Mouse (Mus musculus): ENCODE measurements around the gene Gm10337. TPM values are rescaled to one million over a fixed set of nuclear protein-coding genes. Genes with fewer than 3 reads are reported as not detected.

The Gm10337 gene
- total and polyA plus RNA-seq, 3 experiments, result not detected

GRCm38 (mm10) chr15:102547478-102547877 is 44.0 kb downstream of the Gm10337 start:
- no peak for DNase-seq (ENCODE audit: low read depth, low spot score)
- no peak overlapping the region for H3K4me3 ChIP-seq (ENCODE audit: control insufficient read depth in 1 of 2, insufficient read depth in 1 of 2, low read depth in 2 of 2, low read length in 2 of 2)
- no peaks in the 10 kb centered on the region for H3K79me2 ChIP-seq (ENCODE audit: control insufficient read depth, insufficient read depth, low read length, poor library complexity)
- H3K4me1 ChIP-seq (ENCODE audit: control insufficient read depth in 1 of 2, insufficient read depth in 2 of 2, low read length in 2 of 2), result no peaks in the 10 kb centered on the region
- no peak overlapping the region for H3K27ac ChIP-seq (ENCODE audit: control insufficient read depth, low read depth, low read length)
- no peaks in the 10 kb centered on the region for H3K9me3 ChIP-seq (replicated peaks; ENCODE audit: insufficient read depth, low read length)
- TF ChIP-seq KAT2A (conservative IDR thresholded peaks at IDR 0.05; ENCODE audit: low read depth, low read length) (no peak), HCFC1 (IDR thresholded peaks at IDR 0.05; ENCODE audit: low read depth, low read length) (no peak), TCF12 (IDR thresholded peaks at IDR 0.05; ENCODE audit: low read depth, low read length) (no peak), CHD1 (IDR thresholded peaks at IDR 0.05; ENCODE audit: low read depth, low read length) (no peak), CTCF (IDR thresholded peaks at IDR 0.05 in 2 of 3, conservative IDR thresholded peaks at IDR 0.05 in 1 of 3; ENCODE audit: control insufficient read depth in 1 of 3, insufficient read depth in 1 of 3, low read depth in 2 of 3, low read length in 3 of 3, poor library complexity in 1 of 3, severe bottlenecking in 1 of 3) (no peak), POLR2A (IDR thresholded peaks at IDR 0.05; ENCODE audit: control insufficient read depth in 1 of 2, insufficient read depth in 1 of 2, low read depth in 1 of 2, low read length in 2 of 2, poor library complexity in 1 of 2) (no peak), ELF1 (IDR thresholded peaks at IDR 0.05; ENCODE audit: low read depth, low read length) (no peak), SIN3A (IDR thresholded peaks at IDR 0.05; ENCODE audit: low read length) (no peak), UBTF (IDR thresholded peaks at IDR 0.05; ENCODE audit: borderline replicate concordance, insufficient read depth, low read depth, low read length) (no peak), RCOR1 (IDR thresholded peaks at IDR 0.05; ENCODE audit: low read depth, low read length) (no peak), MEF2A (IDR thresholded peaks at IDR 0.05; ENCODE audit: extremely low read depth, insufficient replicate concordance, low read depth, low read length, poor library complexity, severe bottlenecking) (no peak)
- H3K36me3 ChIP-seq (ENCODE audit: control insufficient read depth in 1 of 2, insufficient read depth in 2 of 2, low read length in 2 of 2), result peaks cover 0 to 32% of the 10 kb centered on the region in 2 experiments; a peak in 2 of 4 replicates
- no peak overlapping the region for H3K9ac ChIP-seq (ENCODE audit: control insufficient read depth, low read depth, low read length, poor library complexity, severe bottlenecking)
- H3K27me3 ChIP-seq (ENCODE audit: control insufficient read depth in 1 of 2, insufficient read depth in 2 of 2, low read length in 2 of 2), result no peaks in the 10 kb centered on the region

- Histone ChIP-seq H3K9ac (ENCODE audit: control insufficient read depth, low read depth, low read length, poor library complexity, severe bottlenecking) (no peak overlapping the region), H3K4me1 (ENCODE audit: control insufficient read depth in 1 of 2, insufficient read depth in 2 of 2, low read length in 2 of 2) (no peaks in the 10 kb centered on the region), H3K27me3 (ENCODE audit: control insufficient read depth in 1 of 2, insufficient read depth in 2 of 2, low read length in 2 of 2) (no peaks in the 10 kb centered on the region), H3K27ac (ENCODE audit: control insufficient read depth, low read depth, low read length) (no peak overlapping the region), H3K9me3 (replicated peaks; ENCODE audit: insufficient read depth, low read length) (no peaks in the 10 kb centered on the region), H3K79me2 (ENCODE audit: control insufficient read depth, insufficient read depth, low read length, poor library complexity) (no peaks in the 10 kb centered on the region), H3K36me3 (ENCODE audit: control insufficient read depth in 1 of 2, insufficient read depth in 2 of 2, low read length in 2 of 2) (peaks cover 0 to 41% of the 10 kb centered on the region in 2 experiments; a peak in 2 of 4 replicates), H3K4me3 (ENCODE audit: control insufficient read depth in 1 of 2, insufficient read depth in 1 of 2, low read depth in 2 of 2, low read length in 2 of 2) (no peak overlapping the region)
- no peak for DNase-seq (ENCODE audit: low read depth, low spot score)
- peak; percentile 54 for TF ChIP-seq ZNF384 (IDR thresholded peaks at IDR 0.05; ENCODE audit: low read depth, low read length)
- no peak for TF ChIP-seq MYC (IDR thresholded peaks at IDR 0.05; ENCODE audit: low read depth, low read length)
Measured at GRCm38 (mm10) chr15:102552599-102552998, 49.1 kb downstream of the Gm10337 start.

Other genes starting within 250 kb of the Gm10337 start
- 0.39 and 0.59 TPM in 2 replicates for gene Rarg, start 246.2 kb upstream of the Gm10337 start, total RNA-seq (2012; rRNA removed)
- 1 to 10 TPM in 1 of 2 experiments, not detected in 1; 5.8 TPM for gene Rarg, start 246.2 kb upstream of the Gm10337 start, polyA plus RNA-seq (2012; ENCODE audit: insufficient read depth in 1 of 2, insufficient read length in 2 of 2, low read depth in 1 of 2, low replicate concordance in 2 of 2, missing spikeins in 1 of 2)
- gene Gm9918, start 233.2 kb upstream of the Gm10337 start, total RNA-seq (2012; rRNA removed), result not detected in 2 replicates
- gene Gm9918, start 233.2 kb upstream of the Gm10337 start, polyA plus RNA-seq (2012; ENCODE audit: insufficient read depth in 1 of 2, insufficient read length in 2 of 2, low read depth in 1 of 2, low replicate concordance in 2 of 2, missing spikeins in 1 of 2), result under 1 TPM in 1 of 2 experiments, not detected in 1; 0.04 TPM
- 49.7 and 56.3 TPM in 2 replicates for gene Mfsd5, start 224.3 kb upstream of the Gm10337 start, total RNA-seq (2012; rRNA removed)
- gene Mfsd5, start 224.3 kb upstream of the Gm10337 start, polyA plus RNA-seq (2012; ENCODE audit: insufficient read depth in 1 of 2, insufficient read length in 2 of 2, low read depth in 1 of 2, low replicate concordance in 2 of 2, missing spikeins in 1 of 2), result 100 to 1,000 TPM in 1 of 2 experiments, 10 to 100 TPM in 1; 83.6 to 115 TPM
- gene Espl1, start 207.5 kb upstream of the Gm10337 start, total RNA-seq (2012; rRNA removed), result 49.8 and 52.5 TPM in 2 replicates
- gene Espl1, start 207.5 kb upstream of the Gm10337 start, polyA plus RNA-seq (2012; ENCODE audit: insufficient read depth in 1 of 2, insufficient read length in 2 of 2, low read depth in 1 of 2, low replicate concordance in 2 of 2, missing spikeins in 1 of 2), result 100 to 1,000 TPM in 1 of 2 experiments, 10 to 100 TPM in 1; 94.1 to 142 TPM
- gene Pfdn5, start 177.6 kb upstream of the Gm10337 start, total RNA-seq (2012; rRNA removed), result 290 and 302 TPM in 2 replicates
- gene Pfdn5, start 177.6 kb upstream of the Gm10337 start, polyA plus RNA-seq (2012; ENCODE audit: insufficient read depth in 1 of 2, insufficient read length in 2 of 2, low read depth in 1 of 2, low replicate concordance in 2 of 2, missing spikeins in 1 of 2), result 1,000 to 10,000 TPM in 1 of 2 experiments, 100 to 1,000 TPM in 1; 465 to 7,439 TPM
- 126 and 140 TPM in 2 replicates for gene Myg1, start 172.0 kb upstream of the Gm10337 start, total RNA-seq (2012; rRNA removed)
- 100 to 1,000 TPM; 135 to 292 TPM for gene Myg1, start 172.0 kb upstream of the Gm10337 start, polyA plus RNA-seq (2012; ENCODE audit: insufficient read depth in 1 of 2, insufficient read length in 2 of 2, low read depth in 1 of 2, low replicate concordance in 2 of 2, missing spikeins in 1 of 2)
- gene Aaas, start 153.0 kb upstream of the Gm10337 start, total RNA-seq (2012; rRNA removed), result 48.7 and 61.5 TPM in 2 replicates
- 100 to 1,000 TPM in 1 of 2 experiments, not detected in 1; 205 TPM for gene Aaas, start 153.0 kb upstream of the Gm10337 start, polyA plus RNA-seq (2012; ENCODE audit: insufficient read depth in 1 of 2, insufficient read length in 2 of 2, low read depth in 1 of 2, low replicate concordance in 2 of 2, missing spikeins in 1 of 2)
- not detected in 2 replicates for gene Sp7, start 136.5 kb upstream of the Gm10337 start, total RNA-seq (2012; rRNA removed)
- gene Sp7, start 136.5 kb upstream of the Gm10337 start, polyA plus RNA-seq (2012; ENCODE audit: insufficient read depth in 1 of 2, insufficient read length in 2 of 2, low read depth in 1 of 2, low replicate concordance in 2 of 2, missing spikeins in 1 of 2), result not detected
- 16.3 and 22.0 TPM in 2 replicates for gene Sp1, start 97.6 kb upstream of the Gm10337 start, total RNA-seq (2012; rRNA removed)
- 10 to 100 TPM; 47.2 to 92.3 TPM for gene Sp1, start 97.6 kb upstream of the Gm10337 start, polyA plus RNA-seq (2012; ENCODE audit: insufficient read depth in 1 of 2, insufficient read length in 2 of 2, low read depth in 1 of 2, low replicate concordance in 2 of 2, missing spikeins in 1 of 2)
- 6.9 and 8.0 TPM in 2 replicates for gene Amhr2, start 58.4 kb upstream of the Gm10337 start, total RNA-seq (2012; rRNA removed)
- gene Amhr2, start 58.4 kb upstream of the Gm10337 start, polyA plus RNA-seq (2012; ENCODE audit: insufficient read depth in 1 of 2, insufficient read length in 2 of 2, low read depth in 1 of 2, low replicate concordance in 2 of 2, missing spikeins in 1 of 2), result 10 to 100 TPM in 1 of 2 experiments, not detected in 1; 22.7 TPM
- gene Prr13, start 44.7 kb upstream of the Gm10337 start, total RNA-seq (2012; rRNA removed), result 15.2 and 17.3 TPM in 2 replicates
- gene Prr13, start 44.7 kb upstream of the Gm10337 start, polyA plus RNA-seq (2012; ENCODE audit: insufficient read depth in 1 of 2, insufficient read length in 2 of 2, low read depth in 1 of 2, low replicate concordance in 2 of 2, missing spikeins in 1 of 2), result 10 to 100 TPM in 1 of 2 experiments, not detected in 1; 73.3 TPM
- gene Pcbp2, start 33.2 kb upstream of the Gm10337 start, total RNA-seq (2012; rRNA removed), result 359 and 427 TPM in 2 replicates
- gene Pcbp2, start 33.2 kb upstream of the Gm10337 start, polyA plus RNA-seq (2012; ENCODE audit: insufficient read depth in 1 of 2, insufficient read length in 2 of 2, low read depth in 1 of 2, low replicate concordance in 2 of 2, missing spikeins in 1 of 2), result 1,000 to 10,000 TPM in 1 of 2 experiments, 100 to 1,000 TPM in 1; 977 to 2,091 TPM
- 1.7 and 2.0 TPM in 2 replicates for gene Map3k12, start 13.3 kb downstream of the Gm10337 start, total RNA-seq (2012; rRNA removed)
- 1 to 10 TPM in 1 of 2 experiments, not detected in 1; 2.8 TPM for gene Map3k12, start 13.3 kb downstream of the Gm10337 start, polyA plus RNA-seq (2012; ENCODE audit: insufficient read depth in 1 of 2, insufficient read length in 2 of 2, low read depth in 1 of 2, low replicate concordance in 2 of 2, missing spikeins in 1 of 2)
- gene Tarbp2, start 14.5 kb downstream of the Gm10337 start, total RNA-seq (2012; rRNA removed), result 135 and 155 TPM in 2 replicates
- 100 to 1,000 TPM in 1 of 2 experiments, not detected in 1; 182 TPM for gene Tarbp2, start 14.5 kb downstream of the Gm10337 start, polyA plus RNA-seq (2012; ENCODE audit: insufficient read depth in 1 of 2, insufficient read length in 2 of 2, low read depth in 1 of 2, low replicate concordance in 2 of 2, missing spikeins in 1 of 2)
- 0.85 and 1.8 TPM in 2 replicates for gene Npff, start 21.2 kb downstream of the Gm10337 start, total RNA-seq (2012; rRNA removed)
- 1 to 10 TPM in 1 of 2 experiments, not detected in 1; 5.5 TPM for gene Npff, start 21.2 kb downstream of the Gm10337 start, polyA plus RNA-seq (2012; ENCODE audit: insufficient read depth in 1 of 2, insufficient read length in 2 of 2, low read depth in 1 of 2, low replicate concordance in 2 of 2, missing spikeins in 1 of 2)
- gene Gm28047, start 121.3 kb downstream of the Gm10337 start, total RNA-seq (2012; rRNA removed), result 0.20 TPM in 1 of 2 replicates, not detected in the other
- under 1 TPM in 1 of 2 experiments, not detected in 1; 0.52 TPM for gene Gm28047, start 121.3 kb downstream of the Gm10337 start, polyA plus RNA-seq (2012; ENCODE audit: insufficient read depth in 1 of 2, insufficient read length in 2 of 2, low read depth in 1 of 2, low replicate concordance in 2 of 2, missing spikeins in 1 of 2)
- gene Atf7, start 121.7 kb downstream of the Gm10337 start, total RNA-seq (2012; rRNA removed), result 10.4 and 12.8 TPM in 2 replicates
- gene Atf7, start 121.7 kb downstream of the Gm10337 start, polyA plus RNA-seq (2012; ENCODE audit: insufficient read depth in 1 of 2, insufficient read length in 2 of 2, low read depth in 1 of 2, low replicate concordance in 2 of 2, missing spikeins in 1 of 2), result 10 to 100 TPM in 1 of 2 experiments, not detected in 1; 49.6 TPM
- 513 and 583 TPM in 2 replicates for gene Atp5g2, start 168.6 kb downstream of the Gm10337 start, total RNA-seq (2012; rRNA removed)
- 10 to 100 TPM in 1 of 2 experiments, not detected in 1; 59.4 TPM for gene Atp5g2, start 168.6 kb downstream of the Gm10337 start, polyA plus RNA-seq (2012; ENCODE audit: insufficient read depth in 1 of 2, insufficient read length in 2 of 2, low read depth in 1 of 2, low replicate concordance in 2 of 2, missing spikeins in 1 of 2)
- gene Calcoco1, start 218.5 kb downstream of the Gm10337 start, total RNA-seq (2012; rRNA removed), result 2.9 and 3.5 TPM in 2 replicates
- gene Calcoco1, start 218.5 kb downstream of the Gm10337 start, polyA plus RNA-seq (2012; ENCODE audit: insufficient read depth in 1 of 2, insufficient read length in 2 of 2, low read depth in 1 of 2, low replicate concordance in 2 of 2, missing spikeins in 1 of 2), result 10 to 100 TPM in 1 of 2 experiments, not detected in 1; 19.0 TPM

Data from MEL (cell line).